Mouse (Mus musculus): ENCODE measurements around the gene Trim30b. TPM values are rescaled to one million over a fixed set of nuclear protein-coding genes. Genes with fewer than 3 reads are reported as not detected.
A peak's percentile ranks its signal among the peaks of the same experiment; 100 is the strongest.
"Not testable (repeated sequence)": the region's sequence is repeated elsewhere in the genome, so short reads cannot be mapped to it uniquely, and the experiment has no call there.

Gene Trim30b
- polyA plus RNA-seq, 1 experiment from 2014 or later: not detected

DNA sequence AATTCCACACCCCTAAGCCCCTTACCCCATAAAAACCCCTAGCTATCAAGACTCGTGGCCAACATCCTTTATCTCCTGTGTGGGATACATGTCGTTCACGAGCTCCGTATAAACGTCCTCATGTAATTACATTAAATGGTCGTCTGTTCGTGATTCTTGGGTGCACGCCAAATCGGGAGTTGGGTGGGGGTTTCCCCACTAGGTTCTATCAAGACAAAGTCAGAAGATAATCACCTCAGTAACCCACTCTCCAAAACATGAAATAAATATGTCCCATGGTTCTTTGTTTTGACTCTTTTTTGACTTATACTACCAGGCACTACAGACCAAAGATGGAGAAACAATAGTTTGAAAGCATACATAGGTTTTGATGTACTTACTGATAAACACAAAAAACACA is 47.7 kb downstream of the Trim30b start:
- ATAC-seq (ENCODE audit: low FRiP score, low read depth): no peak
- 79% methylated on average over 9 of the region's 9 CpGs for whole genome bisulfite sequencing
- Histone ChIP-seq H3K27me3 (no peaks in the 10 kb centered on the region), H3K9ac (no peak overlapping the region), H3K4me1 (replicated peaks) (no peaks in the 10 kb centered on the region), H3K4me2 (no peak overlapping the region), H3K36me3 (no peaks in the 10 kb centered on the region), H3K27ac (replicated peaks) (no peak overlapping the region), H3K4me3 (no peak overlapping the region), H3K9me3 (no peaks in the 10 kb centered on the region)

DNA sequence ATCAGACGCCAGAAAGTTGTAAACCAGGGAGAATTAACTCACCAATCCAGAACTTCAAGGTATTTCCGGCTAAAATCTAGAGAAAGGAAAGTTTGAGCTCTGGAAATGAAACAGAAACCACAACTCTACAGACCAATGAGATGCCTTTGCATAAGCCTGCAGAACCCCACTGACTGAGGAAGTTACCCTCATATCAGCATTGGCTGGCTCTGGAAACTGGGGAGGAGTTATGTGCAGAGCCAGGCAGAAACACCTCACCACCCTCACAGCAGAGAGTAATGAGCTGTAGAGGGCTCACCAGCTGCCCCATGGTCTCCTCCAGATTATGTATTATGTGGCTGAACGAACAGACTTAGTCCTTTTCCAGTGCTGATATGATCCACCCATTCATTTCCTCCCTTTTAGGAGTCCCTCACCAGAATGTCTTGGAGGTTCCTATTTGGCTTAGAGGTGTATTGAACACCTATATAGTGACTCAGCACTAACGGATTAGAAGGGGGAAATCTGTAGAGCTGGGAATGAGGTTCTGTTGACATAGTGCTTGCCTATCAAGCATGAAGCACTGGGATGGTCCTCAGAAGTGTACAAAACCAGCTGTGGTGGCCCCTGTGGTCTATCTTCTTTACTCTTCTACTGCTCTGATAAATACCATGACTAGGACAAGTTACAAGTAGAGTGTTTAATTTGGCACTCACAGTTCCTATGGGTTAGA is 54.2 kb downstream of the Trim30b start, which contains the start of gene Trim12a:
Trim12a (minus strand) TSS at position 98 of the 712 bp plus-strand sequence.
- H3K4me3 ChIP-seq: peak within 1 kb of the TSS; percentile 30
- ATAC-seq (ENCODE audit: low FRiP score, low read depth): not testable (repeated sequence)
- 32% methylated on average over 4 of the region's 4 CpGs for WGBS

GRCm38 (mm10) chr7:104314796-104315353 is 54.8 kb downstream of the Trim30b start:
- no peaks in the 10 kb centered on the region for H3K27me3 ChIP-seq
- no peaks in the 10 kb centered on the region for H3K9me3 ChIP-seq
- no peak for ATAC-seq (ENCODE audit: low FRiP score, low read depth)
- no peak overlapping the region for H3K9ac ChIP-seq
- H3K4me2 ChIP-seq: peak overlapping the region; percentile 36
- no peaks in the 10 kb centered on the region for H3K4me1 ChIP-seq (replicated peaks)
- peak overlapping the region; percentile 30 for H3K4me3 ChIP-seq
- H3K27ac ChIP-seq (replicated peaks): no peak overlapping the region
- H3K36me3 ChIP-seq: no peaks in the 10 kb centered on the region
- WGBS: 15% methylated on average over 15 of the region's 15 CpGs

More for the DNA sequence above, 54.2 kb downstream of the Trim30b start, which contains the start of gene Trim12a:
- H3K9me3 ChIP-seq; H3K36me3 ChIP-seq; H3K27me3 ChIP-seq; H3K4me1 ChIP-seq (replicated peaks); H3K9ac ChIP-seq; H3K27ac ChIP-seq (replicated peaks): not testable (repeated sequence)
- peak within 1 kb of the TSS; percentile 36 for H3K4me2 ChIP-seq

Other genes starting within 250 kb of the Trim30b start
- gene Ubqln5, start 240.1 kb downstream of the Trim30b start, polyA plus RNA-seq (2015; fragmentation: Nextera tagmentation; extraction: Ambion mirVana): not detected in 2 replicates
- not detected in 2 replicates for gene Olfr643, start 232.5 kb downstream of the Trim30b start, polyA plus RNA-seq (2015; fragmentation: Nextera tagmentation; extraction: Ambion mirVana)
- gene Ubqln3, start 226.6 kb downstream of the Trim30b start, polyA plus RNA-seq (2015; fragmentation: Nextera tagmentation; extraction: Ambion mirVana): not detected in 2 replicates
- gene Ubqlnl, start 219.3 kb downstream of the Trim30b start, polyA plus RNA-seq (2015; fragmentation: Nextera tagmentation; extraction: Ambion mirVana): not detected in 2 replicates
- not detected in 2 replicates for gene Olfm5, start 205.1 kb downstream of the Trim30b start, polyA plus RNA-seq (2015; fragmentation: Nextera tagmentation; extraction: Ambion mirVana)
- 0.39 and 0.49 TPM in 2 replicates for gene Olfr648, start 186.5 kb downstream of the Trim30b start, polyA plus RNA-seq (2015; fragmentation: Nextera tagmentation; extraction: Ambion mirVana)
- gene Olfr649, start 173.9 kb downstream of the Trim30b start, polyA plus RNA-seq (2015; fragmentation: Nextera tagmentation; extraction: Ambion mirVana): not detected in 2 replicates
- gene Trim6, start 151.1 kb downstream of the Trim30b start, polyA plus RNA-seq (2015; fragmentation: Nextera tagmentation; extraction: Ambion mirVana): 0.16 and 0.37 TPM in 2 replicates
- 0.91 and 1.2 TPM in 2 replicates for gene Trim34a, start 125.4 kb downstream of the Trim30b start, polyA plus RNA-seq (2015; fragmentation: Nextera tagmentation; extraction: Ambion mirVana)
- gene Trim5, start 81.8 kb downstream of the Trim30b start, polyA plus RNA-seq (2015; fragmentation: Nextera tagmentation; extraction: Ambion mirVana): 0.10 and 0.17 TPM in 2 replicates
- gene Trim12a, start 54.4 kb downstream of the Trim30b start, polyA plus RNA-seq (2015; fragmentation: Nextera tagmentation; extraction: Ambion mirVana): 1.9 TPM in 2 replicates
- not detected in 2 replicates for gene Trim34b, start 40.4 kb downstream of the Trim30b start, polyA plus RNA-seq (2015; fragmentation: Nextera tagmentation; extraction: Ambion mirVana)
- gene Trim12c, start 16.5 kb downstream of the Trim30b start, polyA plus RNA-seq (2015; fragmentation: Nextera tagmentation; extraction: Ambion mirVana): 1.3 and 1.6 TPM in 2 replicates
- 0.17 and 0.21 TPM in 2 replicates for gene Trim30c, start 31.0 kb upstream of the Trim30b start, polyA plus RNA-seq (2015; fragmentation: Nextera tagmentation; extraction: Ambion mirVana)
- gene Trim30a, start 95.3 kb upstream of the Trim30b start, polyA plus RNA-seq (2015; fragmentation: Nextera tagmentation; extraction: Ambion mirVana): 0.41 and 0.94 TPM in 2 replicates
- 0.31 and 0.68 TPM in 2 replicates for gene Trim30d, start 138.0 kb upstream of the Trim30b start, polyA plus RNA-seq (2015; fragmentation: Nextera tagmentation; extraction: Ambion mirVana)
- gene Olfr651, start 180.2 kb upstream of the Trim30b start, polyA plus RNA-seq (2015; fragmentation: Nextera tagmentation; extraction: Ambion mirVana): not detected in 2 replicates
- gene Olfr652, start 191.0 kb upstream of the Trim30b start, polyA plus RNA-seq (2015; fragmentation: Nextera tagmentation; extraction: Ambion mirVana): 0.05 TPM in 1 of 2 replicates, not detected in the other
- gene Olfr653, start 207.4 kb upstream of the Trim30b start, polyA plus RNA-seq (2015; fragmentation: Nextera tagmentation; extraction: Ambion mirVana): 0.04 TPM in 1 of 2 replicates, not detected in the other
- 0.07 TPM in 1 of 2 replicates, not detected in the other for gene Olfr654, start 217.1 kb upstream of the Trim30b start, polyA plus RNA-seq (2015; fragmentation: Nextera tagmentation; extraction: Ambion mirVana)
- gene Olfr655, start 231.9 kb upstream of the Trim30b start, polyA plus RNA-seq (2015; fragmentation: Nextera tagmentation; extraction: Ambion mirVana): 0.12 TPM in 1 of 2 replicates, not detected in the other
- gene Olfr656, start 244.1 kb upstream of the Trim30b start, polyA plus RNA-seq (2015; fragmentation: Nextera tagmentation; extraction: Ambion mirVana): not detected in 2 replicates

All from hindbrain, embryonic 15.5 days (tissue).